Mouse (Mus musculus) Muller cell, postnatal 12 days (primary cell): ENCODE measurements around the gene Ezr.
"Not testable (repeated sequence)": the region's sequence is repeated elsewhere in the genome, so short reads cannot be mapped to it uniquely, and the experiment has no call there.

Experiments used
- DNase-seq: peaks from one replicate; pipeline ENCODE4 v3.0.0-alpha.2; 2015; ENCODE audit errors: inconsistent ontology term

The Ezr gene

DNA sequence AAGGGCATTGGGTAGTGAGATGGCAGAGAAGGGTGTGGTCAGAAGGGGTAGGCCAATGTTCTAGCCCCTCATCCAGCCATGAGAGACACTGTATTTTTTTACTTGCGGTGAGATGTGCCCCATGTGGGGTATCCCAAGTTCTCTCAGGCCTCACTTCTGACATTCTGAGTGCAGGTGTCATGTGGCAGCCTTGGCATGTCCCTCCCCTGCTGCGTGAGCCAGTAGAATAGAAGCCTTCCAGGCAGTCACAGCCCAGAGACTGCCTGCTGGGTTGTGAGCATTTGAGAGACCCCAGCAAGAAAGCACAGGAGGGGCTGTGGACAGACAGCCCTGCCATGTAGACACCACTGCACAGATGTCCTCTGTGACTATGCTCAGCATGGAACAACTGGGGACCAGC is 74.4 kb downstream of the Ezr start:
- DNase-seq: not testable (repeated sequence)

DNA sequence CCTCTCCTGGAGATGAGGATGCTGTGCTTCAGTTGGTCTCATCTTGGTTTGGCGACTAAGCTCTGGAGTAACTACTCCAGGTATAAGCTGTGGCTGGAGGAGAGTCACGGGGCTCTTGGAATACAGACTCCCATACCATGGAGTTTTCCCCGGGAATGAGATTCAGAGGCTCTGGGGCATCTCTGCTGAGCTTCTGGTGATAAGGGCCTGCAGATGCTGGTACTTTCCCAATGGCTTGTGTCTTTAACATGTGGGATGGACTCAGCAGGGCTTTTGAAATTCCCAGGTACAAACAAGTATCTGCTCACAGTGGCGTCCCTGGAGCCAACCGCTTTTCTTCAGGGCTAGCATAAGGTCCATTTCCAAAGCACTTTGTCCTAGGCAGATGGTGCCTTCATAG is 75.2 kb downstream of the Ezr start:
- DNase-seq: not testable (repeated sequence)

DNA sequence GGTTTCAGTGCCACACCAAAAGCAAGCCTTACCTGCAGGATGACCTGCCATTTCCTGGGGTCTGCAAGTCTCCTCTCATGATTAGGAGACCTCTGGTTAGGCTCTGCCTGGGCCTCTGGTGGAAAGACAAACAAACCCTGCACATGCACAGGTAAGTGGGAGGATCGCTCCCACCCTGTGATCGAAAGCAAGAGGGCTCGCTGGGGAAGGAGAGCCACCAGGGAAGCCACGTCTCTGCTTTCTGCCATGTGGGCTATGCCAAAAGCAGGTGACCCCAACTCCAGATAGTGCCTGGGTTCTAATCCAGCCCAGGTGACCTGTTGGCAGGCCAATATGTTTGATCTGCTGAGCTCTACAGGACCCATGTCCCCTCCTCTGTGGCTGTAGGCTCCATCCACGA is 76.1 kb downstream of the Ezr start:
- DNase-seq: not testable (repeated sequence)

DNA sequence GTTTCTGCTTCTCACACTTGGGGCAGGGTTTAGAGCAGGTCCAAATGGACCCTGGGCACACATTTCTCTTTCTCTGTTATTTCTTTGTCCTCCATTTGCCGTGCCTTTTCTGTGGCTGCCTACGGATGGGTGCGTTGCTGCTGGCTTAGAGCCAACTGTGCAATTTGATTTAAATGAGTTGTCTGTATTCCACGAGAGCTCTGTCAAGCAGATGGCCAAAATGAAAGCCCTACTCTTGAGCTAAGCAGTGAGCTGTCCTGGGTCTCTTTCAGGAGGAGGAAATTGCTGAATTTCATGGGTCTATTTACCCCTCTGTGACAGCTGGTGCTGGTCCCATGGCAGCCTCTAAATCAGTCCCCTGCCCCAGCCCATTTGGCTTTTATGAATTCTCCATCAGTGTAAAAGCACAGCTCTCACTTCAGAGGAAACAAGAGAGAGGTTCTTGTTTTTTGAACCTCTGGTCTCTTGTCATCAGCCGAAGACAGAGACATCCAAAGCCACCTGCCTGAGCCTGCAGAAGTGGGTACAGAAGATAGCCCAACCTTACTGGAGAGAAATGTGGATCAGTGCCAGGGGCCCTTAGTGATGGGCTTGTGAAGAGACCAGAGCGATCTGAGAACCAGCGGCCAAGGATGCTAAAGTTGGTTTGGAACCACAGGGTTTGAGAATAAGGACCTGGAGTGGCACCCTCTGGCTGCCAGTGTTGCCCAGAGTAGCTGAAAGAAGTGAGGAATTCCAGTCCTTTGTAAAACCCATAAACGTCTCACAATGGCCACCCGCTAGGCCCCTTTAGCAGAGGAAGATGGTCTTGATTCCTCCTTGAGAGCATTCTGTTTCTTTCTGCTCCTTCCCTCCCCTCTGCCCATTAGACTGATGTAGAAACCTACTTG is 79.0 kb downstream of the Ezr start:
- not testable (repeated sequence) for DNase-seq

DNA sequence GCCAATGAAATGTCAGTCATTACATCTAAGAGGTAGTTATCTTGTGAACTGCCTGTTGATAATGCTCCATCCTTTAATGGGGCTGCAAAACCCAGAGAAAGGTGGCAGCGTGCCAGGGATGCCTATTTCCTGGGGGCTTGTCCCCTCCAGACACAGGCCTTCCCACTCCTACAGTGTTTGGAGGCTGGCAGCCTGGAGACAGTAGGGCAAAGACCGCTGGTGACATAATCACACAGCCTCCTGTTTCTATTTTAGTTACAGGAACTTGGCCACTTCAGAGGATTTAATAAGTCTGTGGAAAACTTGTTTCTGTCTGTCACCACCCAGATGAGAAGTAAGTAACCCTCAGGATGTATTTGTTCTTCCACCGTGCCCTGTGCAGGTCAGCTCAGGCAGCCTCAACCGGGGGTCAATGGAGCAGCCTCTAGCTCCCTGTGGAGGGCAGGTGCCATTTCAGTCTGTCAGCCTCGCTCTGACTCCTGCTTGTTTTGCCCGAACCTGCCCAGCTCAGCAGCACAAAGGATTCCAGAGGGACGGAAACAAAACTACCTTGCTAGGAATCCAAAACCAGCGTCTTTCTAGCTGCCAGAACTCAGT is 79.9 kb downstream of the Ezr start:
- DNase-seq: not testable (repeated sequence)

DNA sequence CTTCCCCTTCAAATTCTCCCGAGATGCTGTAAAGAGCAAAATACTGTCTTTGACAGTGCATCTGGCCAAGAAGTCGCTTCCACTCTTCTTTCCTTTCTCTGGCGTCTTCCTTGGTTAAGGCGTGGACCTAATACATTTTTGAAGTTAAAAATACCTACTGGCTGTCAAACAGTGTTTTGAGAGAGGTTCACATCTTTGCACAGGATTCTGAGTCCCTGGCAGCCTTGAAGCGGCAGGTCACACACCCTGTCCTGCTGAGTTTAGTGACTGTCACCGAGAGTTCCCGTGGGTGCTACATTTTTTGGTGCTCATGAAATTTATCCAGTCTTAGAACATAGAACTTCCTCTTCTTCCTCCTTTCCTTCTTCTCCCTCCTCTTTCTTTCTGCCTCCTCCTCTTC is 82.5 kb downstream of the Ezr start:
- DNase-seq: not testable (repeated sequence)

DNA sequence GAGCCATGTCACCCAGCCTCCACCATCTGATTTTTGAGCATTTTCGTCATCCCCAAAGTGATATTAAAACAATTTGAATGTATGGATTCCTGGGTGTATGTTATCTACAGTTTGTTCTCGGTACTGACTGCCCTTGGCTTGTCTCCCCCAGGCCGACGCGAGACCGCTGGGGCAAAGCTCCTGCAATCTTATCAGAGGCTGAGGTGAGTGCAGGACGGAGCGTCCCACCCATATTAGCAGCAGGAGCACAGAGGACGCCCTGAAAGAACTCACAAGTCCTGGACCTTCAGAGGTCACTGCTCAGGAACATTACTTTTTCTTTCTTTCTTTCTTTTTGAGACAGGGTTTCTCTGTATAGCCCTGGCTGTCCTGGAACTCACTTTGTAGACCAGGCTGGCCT is 83.1 kb downstream of the Ezr start:
- not testable (repeated sequence) for DNase-seq

DNA sequence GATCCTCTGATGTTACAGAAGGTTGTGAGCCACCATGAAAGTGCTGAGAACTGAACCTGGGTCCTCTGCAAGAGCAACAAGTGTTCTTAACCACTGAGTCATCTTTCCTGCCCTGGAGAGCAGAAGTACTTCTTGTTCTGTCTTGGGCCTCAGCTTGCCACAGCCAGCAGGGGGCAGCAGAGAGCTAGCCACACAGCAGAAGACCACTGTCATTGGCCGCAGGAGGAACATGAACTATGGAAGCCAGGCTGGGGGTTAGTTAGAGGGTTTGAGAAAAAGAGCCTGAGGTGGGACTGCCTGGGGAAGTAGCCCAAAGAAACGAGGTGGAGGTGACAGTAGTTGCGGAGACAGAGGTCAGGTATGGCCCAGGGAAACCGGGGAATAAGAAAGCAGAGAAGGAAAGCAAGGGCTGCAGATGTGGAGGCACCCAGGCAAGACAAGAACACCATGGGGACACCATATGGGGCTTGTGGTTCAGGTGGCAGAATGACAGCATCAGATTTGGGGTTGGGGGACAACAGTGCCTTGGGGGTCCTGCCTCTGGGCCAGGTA is 85.3 kb downstream of the Ezr start:
- not testable (repeated sequence) for DNase-seq

DNA sequence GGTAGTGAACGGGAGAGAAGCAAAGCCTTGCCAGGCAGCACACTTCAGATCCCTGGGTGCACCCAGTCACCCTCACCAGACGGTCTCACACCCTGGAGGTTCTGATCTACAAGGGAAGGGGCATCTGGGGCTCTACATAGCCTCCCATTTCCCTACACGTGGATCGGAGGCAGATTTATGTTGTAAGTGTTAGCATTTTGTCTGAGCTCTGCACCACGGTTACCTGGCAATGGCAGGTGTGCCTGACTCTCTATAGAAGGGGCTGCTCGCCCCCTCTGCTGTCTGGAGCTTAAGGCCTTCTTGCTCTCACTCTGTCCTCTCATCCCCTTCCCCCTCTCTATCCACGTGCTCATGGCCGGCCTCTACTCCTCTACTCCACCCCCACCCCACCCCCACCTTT is 86.1 kb downstream of the Ezr start:
- not testable (repeated sequence) for DNase-seq

DNA sequence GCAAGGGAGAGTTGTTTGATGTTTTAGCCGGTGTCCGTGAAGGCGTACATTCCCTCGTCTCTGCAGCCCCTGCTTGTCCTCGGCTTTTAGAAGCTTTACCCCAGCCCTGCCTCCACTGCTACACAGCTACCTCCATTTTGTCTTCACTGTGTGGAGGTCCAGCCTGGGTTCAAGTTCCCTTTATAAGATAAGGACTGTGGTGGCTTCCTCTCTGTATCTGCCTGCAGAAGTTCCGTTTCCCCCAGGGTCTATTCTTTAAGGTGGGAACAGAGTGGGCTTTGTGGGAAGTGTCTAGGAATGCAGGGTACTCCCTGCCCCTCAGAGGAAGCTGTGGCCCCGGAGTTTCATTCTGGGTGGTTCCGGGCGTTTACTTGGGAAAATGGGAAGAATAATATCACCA is 86.9 kb downstream of the Ezr start:
- not testable (repeated sequence) for DNase-seq

DNA sequence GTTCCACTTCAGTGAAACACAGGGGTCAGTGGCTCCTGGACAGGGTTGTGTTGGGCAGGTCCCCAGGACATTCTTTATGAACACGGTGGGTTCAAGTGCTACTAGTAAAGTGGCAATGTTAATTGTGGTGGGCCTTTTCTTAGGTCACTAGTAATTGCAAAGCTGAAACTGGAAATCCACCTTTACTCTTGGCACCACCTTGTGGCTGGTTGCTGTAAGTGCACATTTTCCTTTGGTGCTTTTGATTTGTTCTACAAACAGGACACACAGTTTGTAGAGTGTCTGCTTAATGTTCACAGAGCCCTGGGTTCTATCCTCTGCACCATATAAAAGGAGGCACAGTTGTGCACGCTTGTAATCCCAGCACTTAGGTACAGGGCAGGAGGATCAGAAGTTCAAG is 91.0 kb downstream of the Ezr start:
- DNase-seq: not testable (repeated sequence)

DNA sequence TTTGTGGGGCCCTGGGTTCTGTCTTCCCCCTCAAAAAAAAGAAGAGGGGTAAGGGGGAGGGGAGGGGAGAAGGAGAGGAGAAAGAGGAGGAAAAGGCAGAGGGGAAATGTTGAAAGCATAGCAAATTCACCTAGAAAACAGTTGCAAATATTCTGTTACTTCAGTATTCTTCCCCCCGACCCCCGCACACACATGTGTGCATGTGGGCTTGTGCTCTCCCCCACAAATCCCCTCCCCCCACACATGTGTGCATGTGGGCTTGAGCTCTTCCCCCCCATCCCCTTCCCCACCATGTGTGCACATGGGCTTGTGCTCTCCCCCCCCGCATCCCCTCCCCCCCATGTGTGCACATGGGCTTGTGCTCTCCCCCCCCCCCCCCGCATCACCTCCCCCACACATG is 93.2 kb downstream of the Ezr start:
- DNase-seq: not testable (repeated sequence)
